Mouse (Mus musculus): ENCODE measurements around the gene Slc22a14. TPM values are rescaled to one million over a fixed set of nuclear protein-coding genes. Genes with fewer than 3 reads are reported as not detected.
"Not testable (repeated sequence)": the region's sequence is repeated elsewhere in the genome, so short reads cannot be mapped to it uniquely, and the experiment has no call there.

The Slc22a14 gene
- polyA plus RNA-seq, 1 experiment, result not detected

- DNase-seq (ENCODE audit: extremely low spot score in 1 of 2, low spot score in 1 of 2), result no peak
Measured at GRCm38 (mm10) chr9:119268120-119268519, 97.2 kb downstream of the Slc22a14 start.

- DNase-seq (ENCODE audit: extremely low spot score in 1 of 2, low spot score in 1 of 2), result not testable (repeated sequence)
Measured at GRCm38 (mm10) chr9:119266121-119266395, 99.3 kb downstream of the Slc22a14 start.

- not testable (repeated sequence) for DNase-seq (ENCODE audit: extremely low spot score in 1 of 2, low spot score in 1 of 2)
Measured at GRCm38 (mm10) chr9:119265373-119266120, 99.8 kb downstream of the Slc22a14 start.

- no peak for DNase-seq (ENCODE audit: extremely low spot score in 1 of 2, low spot score in 1 of 2)
Measured at GRCm38 (mm10) chr9:119263067-119263466, 102.3 kb downstream of the Slc22a14 start.

- no peak for DNase-seq (ENCODE audit: extremely low spot score in 1 of 2, low spot score in 1 of 2)
Measured at GRCm38 (mm10) chr9:119260825-119261224, 104.5 kb downstream of the Slc22a14 start.

- DNase-seq (ENCODE audit: extremely low spot score in 1 of 2, low spot score in 1 of 2), result no peak
Measured at GRCm38 (mm10) chr9:119258785-119259184, 106.6 kb downstream of the Slc22a14 start.

GRCm38 (mm10) chr9:119258128-119258527, 107.2 kb downstream of the Slc22a14 start:
- no peak for DNase-seq (ENCODE audit: extremely low spot score in 1 of 2, low spot score in 1 of 2)

DNA sequence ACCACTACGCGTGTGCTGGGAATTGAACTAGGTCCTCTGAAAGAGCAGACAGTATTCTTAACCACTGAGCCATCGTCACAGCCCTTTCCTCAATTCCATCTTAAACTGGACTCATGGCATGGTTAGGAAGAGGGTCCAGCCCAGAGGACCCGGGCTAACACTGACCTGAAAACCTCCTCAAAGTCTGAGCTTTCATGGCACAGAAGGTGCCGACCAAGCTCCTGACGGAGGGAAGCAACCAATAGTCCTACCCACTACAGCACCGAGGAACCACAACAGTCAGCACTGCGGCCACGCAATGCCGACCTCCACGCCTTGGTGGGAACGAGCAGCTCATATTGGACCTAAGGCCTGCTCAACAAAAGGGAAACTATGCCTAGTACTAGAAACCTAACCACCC, 109.2 kb downstream of the Slc22a14 start:
- no peak for DNase-seq (ENCODE audit: extremely low spot score in 1 of 2, low spot score in 1 of 2)

DNA sequence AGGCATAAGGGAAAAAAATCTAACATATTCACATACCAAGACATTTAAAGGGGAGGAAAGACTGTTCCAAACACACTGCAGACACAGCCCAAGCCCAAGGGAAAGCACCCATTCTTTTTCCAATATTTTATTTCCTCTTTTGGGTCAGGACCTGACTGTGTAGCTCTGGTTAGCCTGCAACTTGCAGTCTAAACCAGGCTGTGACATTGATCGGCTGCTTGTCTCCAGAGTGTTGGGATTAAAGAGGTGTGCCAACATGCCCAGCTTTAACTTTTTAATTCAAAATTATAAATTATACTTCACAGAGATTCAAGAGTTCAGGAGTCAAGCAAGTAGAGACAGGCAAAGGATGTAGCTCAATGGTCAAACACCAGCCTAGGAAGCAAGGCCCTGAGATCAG, 110.3 kb downstream of the Slc22a14 start:
- no peak for DNase-seq (ENCODE audit: extremely low spot score in 1 of 2, low spot score in 1 of 2)

DNA sequence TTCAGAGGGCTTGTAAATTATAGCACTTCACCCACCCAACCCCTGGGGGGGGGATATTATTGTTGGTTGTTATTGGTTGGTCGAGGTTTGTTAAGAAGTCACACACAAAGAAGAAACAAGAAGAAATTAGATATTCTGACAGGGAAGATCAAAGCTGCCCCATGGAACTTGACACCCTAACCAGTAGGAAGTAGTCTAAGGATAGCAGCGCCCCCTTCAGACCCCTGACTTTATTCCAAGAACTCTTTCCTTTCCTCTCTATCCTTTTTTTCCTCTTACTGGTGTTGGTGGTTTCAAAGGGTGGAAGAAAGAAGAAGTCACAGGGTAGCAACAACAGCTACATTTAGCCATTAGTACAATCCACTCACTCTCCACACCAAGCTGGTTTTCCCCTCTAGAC, 111.2 kb downstream of the Slc22a14 start:
- DNase-seq (ENCODE audit: extremely low spot score in 1 of 2, low spot score in 1 of 2), result no peak

GRCm38 (mm10) chr9:119247996-119248395, 117.4 kb downstream of the Slc22a14 start:
- DNase-seq (ENCODE audit: extremely low spot score in 1 of 2, low spot score in 1 of 2), result no peak

DNA sequence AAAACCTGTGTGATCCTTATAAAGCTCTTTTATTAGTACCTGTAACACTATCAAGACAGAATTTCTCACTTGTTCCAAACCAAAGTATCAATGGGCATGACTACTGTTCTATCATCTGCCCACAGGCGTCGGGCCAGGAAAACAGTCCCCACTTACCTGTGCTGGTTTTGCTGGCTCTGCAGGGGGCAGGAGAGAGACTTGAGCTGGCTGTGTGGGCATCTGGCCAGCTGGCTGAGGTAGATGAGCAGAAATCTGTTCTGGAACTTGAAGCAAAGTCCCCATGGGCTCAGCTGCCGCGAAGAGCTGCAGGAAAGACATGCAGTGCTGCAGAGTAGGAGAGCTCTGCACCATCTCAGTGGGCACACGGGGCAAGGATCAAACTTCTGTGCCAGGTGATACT, 118.5 kb downstream of the Slc22a14 start:
- DNase-seq (ENCODE audit: extremely low spot score in 1 of 2, low spot score in 1 of 2), result no peak

- DNase-seq (ENCODE audit: extremely low spot score in 1 of 2, low spot score in 1 of 2), result no peak
Measured at GRCm38 (mm10) chr9:119243981-119244380, 121.4 kb downstream of the Slc22a14 start.

DNA sequence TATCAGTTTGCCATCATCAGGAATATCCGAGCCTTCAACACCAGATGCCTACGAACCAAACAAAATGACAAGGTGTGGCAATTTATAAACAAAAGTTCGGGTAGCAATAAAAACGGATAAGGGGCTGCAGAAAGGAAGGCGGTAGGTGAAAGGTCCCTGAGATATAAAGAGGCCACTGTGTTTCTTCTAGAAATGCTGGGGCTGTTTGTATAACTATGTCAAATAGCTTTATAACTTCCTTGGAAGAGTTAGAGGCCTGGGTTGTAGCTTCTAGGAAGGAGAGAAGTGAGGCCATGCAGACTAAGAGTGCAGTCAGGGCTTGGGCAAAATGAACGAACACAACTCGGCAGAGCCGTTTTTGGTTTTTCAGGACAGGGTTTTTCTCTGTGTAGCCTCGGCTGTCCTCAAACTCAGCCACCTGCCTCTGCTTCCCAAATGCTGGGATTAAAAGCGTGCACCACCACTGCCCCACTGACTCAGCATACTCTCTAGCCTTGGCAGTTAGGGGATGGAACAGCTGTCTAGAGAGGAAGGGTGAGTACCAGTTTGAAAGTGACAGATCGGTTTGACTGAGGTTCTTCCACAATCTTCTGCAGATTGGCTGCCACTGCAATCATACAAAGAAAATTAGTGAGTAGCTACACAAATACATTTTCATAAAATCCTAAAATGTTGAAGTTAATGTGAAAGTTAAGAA, 124.0 kb downstream of the Slc22a14 start:
- peak in 1 of 2 experiments; percentile 7 for DNase-seq (ENCODE audit: extremely low spot score in 1 of 2, low spot score in 1 of 2)

GRCm38 (mm10) chr9:119240286-119240997, 124.9 kb downstream of the Slc22a14 start:
- DNase-seq (ENCODE audit: extremely low spot score in 1 of 2, low spot score in 1 of 2), result peak; percentile 7 to 36

GRCm38 (mm10) chr9:119239274-119239673, 126.1 kb downstream of the Slc22a14 start:
- no peak for DNase-seq (ENCODE audit: extremely low spot score in 1 of 2, low spot score in 1 of 2)

DNA sequence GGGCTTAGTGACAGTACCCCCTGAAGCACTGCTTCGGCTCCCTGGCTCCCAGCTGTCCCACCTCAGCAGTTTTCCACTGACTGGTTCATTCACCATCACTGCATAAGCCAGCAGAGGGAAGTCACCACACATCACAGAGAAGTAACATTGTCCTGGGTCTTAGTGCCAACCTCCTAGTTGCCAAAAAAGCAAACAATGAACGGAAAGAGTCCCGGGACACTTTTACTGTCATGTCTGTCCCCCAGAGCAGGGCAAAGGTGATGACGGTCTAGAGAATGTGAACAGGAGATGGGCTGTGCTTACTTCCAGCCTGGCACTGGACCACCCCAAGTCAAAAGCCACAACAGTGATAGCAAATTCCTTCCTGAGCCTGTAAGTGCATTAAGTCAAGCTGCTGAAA, 126.6 kb downstream of the Slc22a14 start:
- no peak for DNase-seq (ENCODE audit: extremely low spot score in 1 of 2, low spot score in 1 of 2)

- DNase-seq (ENCODE audit: extremely low spot score in 1 of 2, low spot score in 1 of 2), result no peak
Measured at GRCm38 (mm10) chr9:119231552-119231951, 133.8 kb downstream of the Slc22a14 start.

GRCm38 (mm10) chr9:119230829-119231228, 134.5 kb downstream of the Slc22a14 start:
- no peak for DNase-seq (ENCODE audit: extremely low spot score in 1 of 2, low spot score in 1 of 2)

GRCm38 (mm10) chr9:119220249-119220648, 145.1 kb downstream of the Slc22a14 start:
- DNase-seq (ENCODE audit: extremely low spot score in 1 of 2, low spot score in 1 of 2), result no peak

DNA sequence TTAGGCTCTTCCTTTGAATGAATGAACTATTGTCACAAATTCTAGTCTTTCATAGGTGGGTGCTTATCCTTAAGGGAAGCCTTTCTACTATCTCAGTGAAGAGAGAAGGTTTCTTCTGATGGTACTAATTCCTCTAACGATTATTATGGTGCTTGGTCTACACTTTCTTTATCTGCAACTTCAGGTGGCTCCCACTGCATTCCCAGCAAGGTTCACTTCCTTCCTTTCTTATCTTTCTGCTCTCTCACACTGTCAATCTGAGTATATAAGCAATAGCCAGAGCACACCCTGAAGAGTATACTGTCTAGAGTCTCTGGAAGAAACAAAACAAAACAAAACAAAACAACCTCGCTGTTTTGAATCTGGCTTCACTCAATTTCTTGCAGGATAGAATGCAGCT, 145.7 kb downstream of the Slc22a14 start:
- DNase-seq (ENCODE audit: extremely low spot score in 1 of 2, low spot score in 1 of 2), result no peak

DNA sequence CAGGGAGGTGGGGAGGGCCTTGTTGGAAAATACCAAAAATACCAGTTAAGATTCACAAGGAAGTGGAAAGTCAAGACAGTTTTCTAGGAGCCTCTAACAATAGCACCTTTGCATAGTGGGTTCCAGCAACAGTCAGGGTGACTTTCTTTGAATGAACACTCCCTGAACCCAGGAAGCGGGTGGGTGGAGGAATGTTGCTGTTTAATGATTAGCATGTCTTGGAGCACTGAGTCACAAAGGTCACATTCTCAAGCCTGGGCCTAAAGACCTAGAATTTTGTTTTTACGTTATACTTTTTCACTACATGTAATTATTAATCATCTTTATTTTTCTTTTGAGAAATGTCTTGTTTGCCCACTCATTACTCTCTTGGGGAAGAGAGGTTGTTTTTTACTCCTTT, 150.0 kb downstream of the Slc22a14 start:
- DNase-seq (ENCODE audit: extremely low spot score in 1 of 2, low spot score in 1 of 2), result not testable (repeated sequence)
